ENCODE assay signal across 25 mouse cellular contexts in genomic region chr6:112848629-112849180, GRCm38 (mm10).
DNase-seq lines count a peak whose midpoint lies in the region; ATAC-seq and TF ChIP-seq lines count a peak whose summit lies in the region.
"Had no signal": no experiment of that assay in that cellular context is flagged by ENCODE, and none has a peak within 500 bp of the region (broad histone marks: within the 10 kb centered on the region; RNA-seq: fewer than 3 reads in every experiment).

No protein-coding gene starts in this region.

- no peaks in the 10 kb centered on the region for H3K9me3 ChIP-seq in midbrain, embryonic 10.5 days (replicated peaks)
- H3K9me3 ChIP-seq in midbrain, embryonic 13.5 days: no peaks in the 10 kb centered on the region
- H3K9me3 ChIP-seq: heart, embryonic 12.5 days; hindbrain, embryonic 10.5 days; limb, embryonic 13.5 days; liver, embryonic 12.5 days; stomach, embryonic 15.5 days had no signal

- peak overlapping the region; percentile 28; the same call in 1 of the 2 replicates for H3K27ac ChIP-seq in midbrain, embryonic 10.5 days (replicated peaks)
- no peak overlapping the region; the same call in 1 of the 2 replicates for H3K27ac ChIP-seq in midbrain, embryonic 13.5 days
- no peak overlapping the region for H3K27ac ChIP-seq in gastrocnemius, adult 2 months
- H3K27ac ChIP-seq: hindbrain, embryonic 10.5 days; limb, embryonic 13.5 days; liver, embryonic 12.5 days; stomach, embryonic 15.5 days had no signal

- H3K27me3 ChIP-seq in midbrain, embryonic 10.5 days (ENCODE audit: low read depth, poor library complexity, severe bottlenecking): no peaks in the 10 kb centered on the region
- H3K27me3 ChIP-seq in midbrain, embryonic 13.5 days: no peaks in the 10 kb centered on the region
- H3K27me3 ChIP-seq: limb, embryonic 13.5 days; liver, embryonic 12.5 days; stomach, embryonic 15.5 days had no signal

- peaks cover 76% of the 10 kb centered on the region for H3K36me3 ChIP-seq in midbrain, embryonic 10.5 days
- H3K36me3 ChIP-seq in midbrain, embryonic 13.5 days: peaks cover 12% of the 10 kb centered on the region
- H3K36me3 ChIP-seq: heart, embryonic 12.5 days; limb, embryonic 13.5 days; liver, embryonic 12.5 days; stomach, embryonic 15.5 days had no signal

- ATAC-seq in cerebellum, adult (ENCODE audit: insufficient number of reproducible peaks, low FRiP score, low TSS enrichment): peak; percentile 73
- no peak for ATAC-seq in midbrain, embryonic 13.5 days
- ATAC-seq in inflammation-experienced regulatory T-cells, adult 6 months: no peak
- ATAC-seq: activated CD4-positive, CD25-positive, alpha-beta regulatory T cell, adult 4 months; forebrain, postnatal 0 days; liver, embryonic 12.5 days had no signal

- peaks cover 48% of the 10 kb centered on the region for H3K4me1 ChIP-seq in midbrain, embryonic 10.5 days
- peaks cover 73% of the 10 kb centered on the region for H3K4me1 ChIP-seq in midbrain, embryonic 13.5 days (replicated peaks)
- H3K4me1 ChIP-seq: heart, embryonic 12.5 days; liver, embryonic 12.5 days; stomach, embryonic 15.5 days had no signal

- H3K9ac ChIP-seq in midbrain, embryonic 13.5 days (replicated peaks): no peak overlapping the region
- H3K9ac ChIP-seq: forebrain, postnatal 0 days; heart, embryonic 12.5 days; limb, embryonic 13.5 days; liver, embryonic 12.5 days; stomach, embryonic 15.5 days had no signal

- WGBS in midbrain, embryonic 10.5 days: 96% methylated on average over 8 of the region's 8 CpGs
- WGBS in midbrain, embryonic 13.5 days: 95% methylated on average over 8 of the region's 8 CpGs

- intact Hi-C loops in gastrocnemius, adult 2 months (cut with DNase I): no loop called here

- no peak overlapping the region for H3K4me3 ChIP-seq in midbrain, embryonic 10.5 days
- H3K4me3 ChIP-seq in midbrain, embryonic 13.5 days (replicated peaks): no peak overlapping the region
- no peak overlapping the region for H3K4me3 ChIP-seq in gastrocnemius, adult 2 months
- H3K4me3 ChIP-seq: heart, embryonic 12.5 days; hindbrain, embryonic 10.5 days; limb, embryonic 13.5 days; liver, embryonic 12.5 days; stomach, embryonic 15.5 days had no signal

- no peak overlapping the region for H3K4me2 ChIP-seq in midbrain, embryonic 13.5 days (replicated peaks)
- H3K4me2 ChIP-seq: heart, embryonic 12.5 days; limb, embryonic 13.5 days; liver, embryonic 12.5 days; stomach, embryonic 15.5 days had no signal

- no peak for DNase-seq in cerebellum, postnatal 4 days (ENCODE audit: low spot score in 2 of 2)
- DNase-seq in midbrain, embryonic 10.5 days (ENCODE audit: low spot score): no peak
- DNase-seq in cerebellum, postnatal 10 days: peak; percentile 51 to 53
- DNase-seq in kidney, adult 8-10 months: no peak
- no peak for DNase-seq in gastrocnemius, adult 2 months
- DNase-seq: adrenal gland, adult 8-10 months; forebrain, postnatal 0 days; gastrocnemius, postnatal 25 days; heart, adult 18-20 months; heart, postnatal 10 days; kidney, adult 18-20 months; kidney, postnatal 10 days; lung, adult 18-20 months; lung, postnatal 14 days; thymus, adult 18-20 months; thymus, postnatal 36 days had no signal

- no peak for TF ChIP-seq CTCF in gastrocnemius, adult 2 months (IDR thresholded peaks at IDR 0.05)

Comparison
In these comparisons a context has a peak if more than half of its experiments do, and no peak if none do; other contexts are left out.
1. DNase-seq: peak in cerebellum, postnatal 10 days (2 of 2); none in cerebellum, postnatal 4 days (0 of 2), midbrain, embryonic 10.5 days (single experiment), kidney, adult 8-10 months (0 of 2) and gastrocnemius, adult 2 months (single experiment).